Mouse (Mus musculus) regulatory T cell (primary cell): ENCODE results near the gene Ybey.

Experiments
- in situ Hi-C: fragments of 300-600 bp; cut with MboI, MseI; formaldehyde crosslinking; loops from one replicate; pipeline ENCODE4 v1.15.1; 2025; ENCODE audit warnings: high pct_unique_total_duplicates

Gene Ybey

DNA sequence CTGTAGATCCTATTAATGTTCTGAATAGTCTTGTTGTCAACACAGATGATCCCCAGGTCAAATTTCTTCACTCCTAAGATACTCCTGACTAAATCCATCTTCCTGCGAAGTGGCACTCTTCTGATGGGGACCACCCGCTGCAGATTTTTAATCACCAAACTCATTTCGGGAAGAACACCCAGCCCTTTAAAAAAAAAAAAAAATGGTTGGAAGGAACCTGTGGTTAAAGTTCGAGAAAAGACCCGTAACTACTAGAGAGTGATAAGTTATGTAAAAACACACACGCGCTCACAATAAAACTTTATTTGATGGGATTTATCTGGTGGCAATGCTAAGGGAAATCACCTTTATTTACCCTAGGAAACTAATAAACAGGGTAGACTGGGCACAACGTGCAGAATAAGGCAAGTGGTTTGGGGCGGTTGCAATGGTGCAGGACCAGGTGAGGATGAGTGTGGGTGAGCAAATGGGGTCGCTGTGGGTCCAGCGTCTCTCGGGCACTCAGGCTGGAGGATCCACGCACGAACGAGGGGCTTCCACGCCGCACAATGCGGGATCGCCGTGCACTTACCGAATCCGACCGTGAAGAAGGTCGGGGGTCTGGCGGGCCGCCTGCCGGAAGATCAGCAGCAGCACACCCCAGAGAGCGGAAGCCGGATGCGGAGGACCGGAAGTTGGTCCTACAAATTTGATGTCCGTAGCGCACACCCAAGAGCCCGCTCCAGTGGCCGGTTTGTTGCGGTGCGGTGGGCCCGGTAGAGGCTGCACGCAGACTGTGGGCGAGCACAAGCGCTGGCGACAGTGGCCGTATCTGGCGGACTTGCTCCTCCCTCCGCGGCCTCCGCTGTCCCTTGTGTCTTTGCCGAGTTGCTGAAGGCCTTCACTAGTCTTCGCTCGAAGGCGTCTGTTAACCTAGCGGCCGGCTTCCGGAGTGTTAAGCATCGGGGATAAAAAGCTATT is at the start of gene Ybey, which contains the start of gene Mcm3ap:
Gene Ybey, minus strand, starts transcription at position 912 of the 960 bp plus-strand sequence.
Gene Mcm3ap, plus strand, starts transcription at position 725 of the 960 bp plus-strand sequence.
- in situ Hi-C loops = no loop called here

DNA sequence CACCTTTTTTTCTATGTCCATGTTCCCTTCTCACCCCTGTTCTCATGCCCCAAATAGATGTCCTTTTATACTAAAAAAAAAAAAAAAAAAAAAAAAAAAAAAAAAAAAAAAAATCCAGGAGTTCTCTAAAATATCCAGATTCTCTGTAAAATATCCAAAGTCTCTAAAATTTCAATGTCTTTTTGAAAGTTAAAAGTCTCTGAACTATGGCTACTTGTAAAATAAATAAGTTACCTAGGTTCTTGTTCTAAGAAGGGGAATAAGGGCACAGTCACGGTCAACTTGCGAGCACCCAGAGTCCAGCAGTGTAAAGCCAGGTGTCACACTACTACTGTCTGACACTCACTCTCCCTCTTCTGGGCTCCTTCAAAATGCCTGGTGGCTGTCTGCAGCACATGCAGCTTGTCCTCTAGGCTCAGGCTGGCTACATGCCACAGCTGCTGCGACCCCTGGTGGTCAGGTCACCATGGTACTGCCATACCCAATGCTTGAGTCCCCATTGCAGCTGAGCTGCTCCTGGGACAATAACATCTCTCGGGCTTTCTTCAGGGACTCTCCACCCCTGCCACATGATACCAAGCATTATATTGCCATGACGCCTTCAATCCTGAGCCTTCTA is 44.2 kb upstream of the Ybey start:
- in situ Hi-C loops = no loop called here

DNA sequence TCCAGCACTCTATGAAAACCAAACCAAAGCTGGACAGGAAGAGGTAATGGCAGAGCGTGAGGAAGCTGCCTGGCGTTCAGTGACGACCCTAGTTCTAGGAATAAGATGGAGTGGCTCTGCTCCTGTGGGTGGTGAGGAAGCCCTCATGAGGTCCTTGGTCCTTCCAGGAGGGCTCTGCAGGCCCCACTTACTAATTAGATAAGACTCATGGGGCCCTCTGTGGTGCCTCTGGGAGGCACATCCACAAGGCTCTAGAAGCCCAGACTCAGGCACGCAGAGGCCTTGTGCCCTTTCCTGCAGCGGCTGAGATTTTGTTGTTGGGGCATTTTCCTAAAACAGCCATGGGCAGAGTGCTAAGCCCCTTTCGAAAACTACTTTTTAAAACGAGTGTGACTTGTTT is 37.0 kb upstream of the Ybey start:
- in situ Hi-C loops = no loop called here

DNA sequence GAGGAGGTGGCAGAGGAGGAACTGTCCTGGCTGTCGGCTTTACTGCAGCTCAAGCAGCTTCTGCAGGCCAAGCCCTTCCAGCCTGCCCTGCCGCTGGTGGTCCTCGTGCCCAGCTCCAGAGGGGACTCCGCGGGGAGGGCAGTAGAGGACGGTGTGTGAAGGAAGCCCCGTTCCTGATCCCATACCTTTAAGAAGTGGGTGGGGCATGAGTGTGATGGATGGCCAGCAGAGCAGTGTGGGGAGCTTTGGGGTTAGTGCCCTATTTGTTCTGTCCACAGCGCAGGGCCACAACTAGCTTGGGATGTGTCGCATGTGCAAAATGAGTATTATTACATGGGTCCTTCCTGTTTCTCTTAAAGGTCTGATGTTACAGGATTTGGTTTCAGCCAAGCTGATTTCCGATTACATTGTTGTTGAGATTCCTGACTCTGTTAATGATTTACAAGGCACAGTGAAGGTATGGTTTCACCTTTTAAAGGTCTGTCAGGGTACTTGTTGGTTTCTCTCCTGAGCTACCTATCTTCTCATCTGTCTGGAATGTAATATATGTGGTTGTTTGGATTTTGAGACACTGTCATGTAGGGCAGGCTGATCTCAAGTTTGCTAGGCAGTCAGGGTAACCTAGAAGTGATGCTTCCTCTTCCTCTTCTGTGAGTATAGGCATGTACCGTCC is 35.5 kb upstream of the Ybey start:
- in situ Hi-C loops = loop anchor here (5.0 kb wide), 1 partner anchor 43 kb away; no protein-coding TSS in a partner anchor

DNA sequence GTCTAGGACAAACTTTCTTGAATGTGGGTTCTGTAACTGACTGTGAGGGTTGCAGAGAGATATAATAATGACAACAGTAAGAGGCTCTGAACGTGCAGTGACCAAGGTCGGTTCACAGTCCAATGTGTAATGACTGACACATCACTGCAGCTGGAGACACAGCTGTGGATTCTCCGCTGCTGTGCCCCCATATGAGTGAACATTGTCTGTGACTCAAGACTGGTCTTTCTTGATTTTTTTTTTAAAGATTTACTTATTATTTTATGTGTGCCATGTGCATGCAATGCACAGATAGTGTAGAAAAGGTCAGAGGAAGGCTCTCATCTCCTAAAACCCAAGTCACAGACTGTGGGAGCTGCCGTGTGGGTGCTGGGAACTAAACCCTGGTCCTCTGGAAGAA is 28.6 kb upstream of the Ybey start:
- in situ Hi-C loops = no loop called here

DNA sequence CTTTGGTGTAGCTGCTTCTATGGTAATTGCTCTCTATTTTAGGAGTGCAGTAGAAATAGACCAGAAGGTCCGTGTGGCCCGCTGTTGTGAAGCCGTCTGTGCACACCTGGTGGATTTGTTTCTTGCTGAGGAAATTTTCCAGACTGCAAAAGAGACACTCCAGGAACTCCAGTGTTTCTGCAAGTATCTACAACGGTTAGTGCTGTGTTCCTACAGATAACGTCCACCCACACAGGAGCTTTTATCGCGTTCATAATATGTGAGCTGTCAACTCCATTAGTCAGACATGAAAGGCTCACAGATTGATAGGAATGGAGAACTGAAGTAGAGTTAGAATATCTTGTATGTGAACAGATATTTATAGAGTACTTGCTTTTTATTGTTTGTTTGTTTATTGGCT is 27.5 kb upstream of the Ybey start:
- in situ Hi-C loops = no loop called here

DNA sequence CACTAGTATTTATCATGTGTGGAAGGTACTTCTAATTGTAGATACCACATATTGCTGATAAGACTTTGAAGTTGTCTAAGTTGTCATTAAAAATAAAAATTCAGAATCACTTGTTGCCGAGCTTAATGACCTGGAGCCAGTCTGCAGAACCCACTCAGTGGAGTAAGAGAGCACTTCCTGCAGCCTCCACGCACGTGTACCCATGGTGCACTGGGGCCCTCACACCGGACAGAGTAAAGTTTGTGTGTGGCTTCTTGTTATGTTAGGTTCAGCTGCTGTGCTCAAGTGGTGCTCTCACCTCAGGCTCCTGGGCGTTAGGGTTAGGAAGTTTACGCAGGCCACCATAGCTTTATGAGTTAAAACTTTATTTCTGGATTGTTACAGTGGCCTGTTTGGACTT is 26.6 kb upstream of the Ybey start:
- in situ Hi-C loops = no loop called here

DNA sequence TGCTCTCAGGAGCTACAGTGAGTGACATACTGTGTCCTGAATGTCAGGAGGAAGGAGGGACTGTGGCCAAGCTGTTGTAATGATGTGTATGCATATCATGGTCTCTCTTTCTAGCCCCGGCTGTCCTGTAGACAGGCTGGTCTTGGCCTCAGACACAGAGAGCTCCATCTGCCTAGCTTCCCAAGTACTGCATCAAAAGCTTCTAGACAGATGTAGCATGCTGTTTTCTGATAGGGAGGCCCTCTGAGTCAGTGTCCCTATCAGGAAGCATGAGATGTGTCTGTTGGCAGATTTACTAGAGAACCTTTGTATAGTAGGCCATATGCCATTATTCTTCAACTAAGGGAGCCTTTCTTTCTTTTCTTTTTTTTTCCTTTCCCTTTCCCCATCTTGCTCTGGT is 24.6 kb upstream of the Ybey start:
- in situ Hi-C loops = no loop called here

DNA sequence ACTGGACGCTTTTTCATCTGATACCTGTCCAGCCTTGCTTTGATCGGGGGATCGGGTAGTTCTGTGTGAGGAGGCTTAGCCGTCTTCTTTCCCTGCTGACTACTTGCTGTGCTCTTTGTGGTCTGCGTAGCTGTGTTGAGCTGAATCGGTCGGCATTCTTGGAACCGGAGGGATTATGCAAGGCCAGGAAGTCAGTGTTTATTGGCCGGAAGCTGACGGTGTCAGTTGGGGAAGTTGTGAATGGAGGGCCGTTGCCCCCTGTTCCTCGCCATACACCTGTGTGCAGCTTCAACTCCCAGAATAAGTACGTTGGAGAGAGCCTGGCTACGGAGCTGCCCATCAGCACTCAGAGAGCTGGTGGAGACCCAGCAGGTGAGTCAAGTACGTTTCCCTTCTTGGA is 20.3 kb upstream of the Ybey start:
- in situ Hi-C loops = no loop called here

DNA sequence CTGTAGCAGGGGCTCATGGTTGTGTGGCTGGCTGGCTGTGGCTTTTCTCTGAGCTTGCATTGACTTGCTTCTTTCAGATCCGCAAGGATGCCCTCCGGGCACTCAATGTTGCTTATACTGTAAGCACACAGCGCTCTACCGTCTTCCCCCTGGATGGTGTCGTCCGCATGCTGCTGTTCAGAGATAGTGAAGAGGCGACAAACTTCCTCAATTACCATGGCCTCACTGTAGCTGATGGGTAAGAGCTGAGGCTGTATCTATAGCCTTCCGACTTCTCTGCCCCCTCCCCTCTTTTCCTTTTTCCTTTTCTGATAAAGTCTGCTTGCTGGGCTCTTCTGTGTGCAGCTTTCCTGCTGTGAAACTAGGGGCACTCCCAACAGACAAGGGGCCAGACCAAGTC is 19.4 kb upstream of the Ybey start:
- in situ Hi-C loops = no loop called here

DNA sequence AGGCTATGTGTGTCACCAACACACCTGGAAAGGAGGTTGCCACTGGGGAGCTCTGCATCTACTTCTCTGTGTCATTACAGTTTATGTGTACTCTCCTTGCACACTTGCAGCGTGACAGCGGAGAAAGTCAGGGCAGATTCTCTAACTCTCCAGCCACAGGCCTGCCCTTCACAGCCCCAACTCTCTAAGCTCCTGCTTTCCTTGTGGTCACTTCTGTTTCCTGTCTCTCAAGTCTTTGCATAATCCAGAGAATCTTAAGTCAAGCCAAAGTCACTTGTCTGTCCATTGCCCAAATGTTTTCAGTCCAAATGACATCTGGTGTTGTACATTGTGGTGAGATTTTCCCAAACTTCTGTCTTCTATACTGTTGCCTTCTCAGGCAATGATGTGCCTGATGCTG is 17.4 kb upstream of the Ybey start:
- in situ Hi-C loops = no loop called here

DNA sequence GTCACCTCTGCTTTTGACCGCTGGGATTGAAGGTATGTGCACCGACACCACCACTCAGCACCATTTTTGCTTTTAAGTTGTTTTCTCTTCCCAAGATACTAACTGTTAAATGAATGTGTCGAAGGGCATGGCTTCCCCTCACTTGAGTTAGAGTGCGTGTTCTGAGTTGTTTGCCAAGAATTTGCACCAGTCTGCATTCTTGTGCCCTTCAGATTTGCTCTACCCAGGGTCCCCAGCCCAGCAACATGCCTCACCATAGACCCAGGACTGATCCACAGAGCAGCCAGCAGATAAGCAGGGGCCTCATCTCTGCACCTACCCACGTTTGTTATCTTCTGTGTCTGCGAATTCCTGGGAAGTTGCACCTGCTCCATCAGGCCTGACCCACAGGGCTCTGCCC is 12.6 kb upstream of the Ybey start:
- in situ Hi-C loops = no loop called here

DNA sequence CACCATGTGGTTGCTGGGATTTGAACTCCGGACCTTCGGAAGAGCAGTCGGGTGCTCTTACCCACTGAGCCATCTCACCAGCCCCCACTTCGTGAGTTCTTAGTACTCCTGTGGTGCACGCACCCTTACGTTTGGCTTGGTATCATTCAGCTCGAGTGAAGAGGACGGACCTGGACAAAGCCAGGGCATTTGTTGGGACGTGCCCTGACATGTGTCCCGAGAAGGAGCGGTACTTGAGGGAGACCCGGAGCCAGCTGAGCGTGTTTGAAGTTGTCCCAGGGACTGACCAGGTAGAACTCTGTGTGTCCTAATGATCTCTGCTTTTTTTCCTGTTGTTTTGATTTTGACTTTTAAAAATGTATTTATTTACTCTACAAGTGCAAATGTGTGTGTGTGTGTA is 11.9 kb upstream of the Ybey start:
- in situ Hi-C loops = no loop called here

DNA sequence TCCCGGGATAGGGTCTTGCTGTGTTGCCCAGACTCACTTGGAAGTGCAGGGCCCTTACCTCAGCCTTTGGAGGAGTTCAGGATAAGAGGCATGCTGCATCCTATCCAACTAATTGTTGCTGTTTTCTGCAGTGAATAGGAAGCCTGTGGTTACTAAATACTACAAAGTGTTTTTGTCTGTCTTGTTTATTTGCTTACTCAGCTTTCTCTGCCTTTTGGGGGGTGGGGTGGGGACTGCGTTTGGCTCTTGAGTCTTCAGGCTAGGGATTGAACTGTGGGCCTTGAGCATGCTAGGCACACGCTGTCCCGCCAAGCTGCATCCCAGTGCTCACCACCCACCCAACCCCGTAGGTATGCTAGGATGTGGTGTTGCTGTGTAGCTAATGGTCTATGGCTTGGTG is 4.8 kb upstream of the Ybey start:
- in situ Hi-C loops = loop anchor here (5.0 kb wide), 1 partner anchor 259 kb away; no protein-coding TSS in a partner anchor

DNA sequence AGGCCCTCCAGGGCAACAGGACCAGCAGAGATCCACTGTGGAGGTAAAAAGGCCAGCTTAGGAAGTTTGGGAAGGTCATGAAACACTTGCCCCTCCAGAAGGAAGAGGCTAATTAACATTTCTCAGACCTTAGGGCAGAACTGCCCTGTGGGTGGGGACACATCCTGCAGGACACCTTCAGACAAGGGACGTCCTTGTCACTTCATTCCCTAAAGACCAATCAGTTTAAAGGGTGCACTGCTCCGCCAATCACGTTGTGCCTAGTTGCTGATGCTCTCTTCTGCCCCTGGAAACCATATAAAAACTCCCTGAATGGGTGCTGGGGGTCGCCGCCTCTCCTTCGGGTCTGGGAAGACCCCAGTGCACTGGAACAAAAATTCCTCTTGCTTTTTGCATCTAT is 6.2 kb downstream of the Ybey start:
- in situ Hi-C loops = no loop called here

DNA sequence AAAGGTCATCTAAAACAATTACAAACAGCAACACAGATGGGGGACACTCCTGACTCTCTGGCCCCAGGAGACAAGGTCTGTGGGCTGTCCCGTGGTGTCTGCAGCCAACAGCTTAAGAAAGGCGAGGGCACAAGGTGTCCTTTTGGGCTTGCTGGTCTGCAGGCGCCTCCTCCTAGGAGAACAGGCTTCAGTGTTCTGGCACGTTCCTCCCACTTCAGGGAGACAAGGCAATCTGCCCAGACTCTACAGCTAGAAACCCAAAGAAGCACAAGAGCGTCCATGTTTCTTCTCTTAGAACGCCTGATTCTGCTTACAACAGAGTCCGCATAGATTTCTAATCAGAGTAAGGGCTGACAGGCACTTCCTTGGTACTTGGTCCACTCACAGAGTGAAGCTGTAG is 6.6 kb downstream of the Ybey start:
- in situ Hi-C loops = no loop called here

DNA sequence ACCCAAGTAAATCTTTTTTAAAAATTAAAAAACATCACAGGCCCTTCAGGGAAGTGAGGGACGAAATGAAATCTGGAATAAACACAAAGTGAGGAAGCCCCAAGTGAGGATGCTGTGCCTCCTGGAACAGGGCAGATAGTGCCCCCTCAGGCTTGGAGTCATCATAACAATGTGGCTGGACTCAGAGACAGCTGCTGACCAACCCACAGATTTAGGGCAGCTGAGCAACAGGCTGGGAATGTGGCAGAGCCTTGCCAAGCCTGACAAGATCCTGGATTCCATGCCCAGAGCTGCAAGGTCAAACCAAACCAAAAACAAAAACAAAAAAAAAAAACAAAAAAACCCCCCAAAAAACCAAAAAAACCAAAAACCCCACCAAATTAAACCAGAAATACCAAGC is 7.7 kb downstream of the Ybey start:
- in situ Hi-C loops = no loop called here

DNA sequence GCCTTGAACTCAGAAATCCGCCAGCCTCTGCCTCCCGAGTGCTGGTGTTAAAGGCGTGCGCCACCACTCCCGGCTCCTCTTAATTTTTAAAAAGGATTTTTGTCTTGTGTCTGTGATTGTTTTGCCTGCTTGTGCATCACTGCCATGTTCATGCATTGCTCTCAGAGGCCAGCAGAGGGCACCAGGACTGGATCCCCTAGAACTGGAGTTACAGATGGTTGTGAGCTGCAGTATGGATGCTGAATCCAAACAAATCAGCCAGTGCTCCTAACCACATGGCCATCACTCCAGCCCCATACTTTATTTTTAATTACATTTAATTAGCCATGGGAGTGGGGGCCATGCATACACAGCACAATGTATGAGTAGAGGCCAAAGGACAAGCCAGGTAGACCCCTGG is 13.6 kb downstream of the Ybey start:
- in situ Hi-C loops = no loop called here

DNA sequence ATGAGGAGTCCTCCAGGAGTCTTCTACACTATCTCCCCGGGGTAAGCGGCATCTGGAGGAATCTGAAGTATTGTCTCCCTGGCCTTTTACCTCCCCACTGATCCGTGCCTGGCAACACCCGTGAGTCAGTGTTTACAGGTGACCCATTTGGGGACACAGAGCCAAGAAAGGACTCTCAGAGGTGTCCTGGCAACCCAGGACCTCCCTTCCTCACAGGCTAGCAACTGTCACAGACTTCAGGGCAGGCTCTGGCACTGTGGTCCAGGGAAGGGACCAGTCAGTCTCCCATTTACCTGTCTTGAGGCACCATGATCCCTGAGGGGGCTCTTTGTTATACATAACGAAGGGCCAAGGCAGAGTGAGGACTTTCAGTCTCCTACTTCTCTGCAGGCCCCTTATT is 20.1 kb downstream of the Ybey start, which contains the start of gene 2610028H24Rik:
Gene 2610028H24Rik, plus strand, starts transcription at position 231 of the 400 bp plus-strand sequence.
- in situ Hi-C loops = no loop called here

DNA sequence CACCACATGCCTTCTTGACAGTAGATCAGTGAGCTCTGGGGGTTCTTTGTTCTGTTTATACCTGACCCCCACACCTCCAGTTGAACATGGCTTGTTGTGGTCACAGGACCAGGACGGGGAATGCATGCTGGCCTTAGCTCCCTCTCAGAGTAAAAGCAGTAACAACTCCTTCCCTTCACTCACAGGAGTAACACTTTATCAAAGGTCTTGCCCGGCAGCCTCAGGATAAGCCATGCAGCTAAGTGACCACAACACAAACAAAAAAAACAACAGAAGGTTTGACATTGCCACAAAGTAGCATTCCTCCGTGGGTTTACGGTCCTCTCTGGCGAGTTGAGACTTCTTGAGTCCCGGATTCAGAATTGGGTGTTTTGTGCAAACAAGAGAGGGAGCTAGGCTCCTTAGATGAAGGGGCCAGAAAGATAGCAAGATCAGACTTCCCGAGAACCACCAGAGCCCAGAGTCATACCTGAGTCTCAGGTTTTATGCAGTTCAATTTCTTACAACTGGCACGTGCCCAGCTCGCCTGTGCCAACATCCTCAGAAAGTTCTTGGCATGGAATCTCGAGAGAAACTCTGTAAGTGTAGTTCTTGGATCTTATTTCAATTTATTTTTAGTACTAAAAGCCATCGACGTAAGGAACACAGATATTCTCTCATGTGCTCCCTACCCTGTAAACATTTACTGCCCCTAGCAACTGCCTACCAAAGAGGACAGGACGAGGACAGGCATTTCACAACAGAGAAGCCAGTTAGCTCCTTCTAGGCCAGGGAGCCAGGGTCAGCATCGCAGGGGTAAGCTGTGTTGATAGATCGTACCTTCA is 21.3 kb downstream of the Ybey start:
- in situ Hi-C loops = no loop called here

DNA sequence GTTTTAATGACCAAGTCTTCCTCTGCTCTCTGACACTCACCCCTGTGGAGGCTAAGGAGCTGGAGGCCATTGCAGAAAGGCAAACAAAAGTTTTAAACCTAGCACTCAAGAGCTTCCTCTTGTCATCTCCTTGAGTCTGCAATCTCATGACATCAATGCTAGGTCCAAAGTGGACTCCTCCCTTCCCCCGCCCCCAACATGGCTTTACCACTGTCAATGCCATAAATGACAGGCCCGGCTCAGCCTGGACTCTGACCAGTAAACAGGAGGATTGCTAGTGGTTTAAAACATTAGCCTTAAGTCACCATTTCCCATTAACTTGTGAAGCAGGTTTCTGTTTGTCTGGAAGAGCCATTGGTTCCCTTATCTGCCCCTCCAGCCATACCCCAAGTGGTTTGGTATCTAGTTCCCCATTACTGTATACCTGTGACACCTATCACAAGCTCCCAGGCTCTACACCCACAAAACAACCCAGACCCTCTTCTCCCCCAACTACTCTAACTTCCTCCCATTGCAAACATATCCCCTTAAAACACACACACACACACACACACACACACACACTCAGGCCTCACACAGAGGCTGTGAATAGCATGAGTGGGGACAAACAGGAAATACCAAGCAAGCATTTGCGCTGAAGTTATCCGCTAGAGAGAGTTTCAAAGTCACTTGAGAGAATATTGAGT is 22.8 kb downstream of the Ybey start:
- in situ Hi-C loops = no loop called here
